In the genomic region with DNA sequence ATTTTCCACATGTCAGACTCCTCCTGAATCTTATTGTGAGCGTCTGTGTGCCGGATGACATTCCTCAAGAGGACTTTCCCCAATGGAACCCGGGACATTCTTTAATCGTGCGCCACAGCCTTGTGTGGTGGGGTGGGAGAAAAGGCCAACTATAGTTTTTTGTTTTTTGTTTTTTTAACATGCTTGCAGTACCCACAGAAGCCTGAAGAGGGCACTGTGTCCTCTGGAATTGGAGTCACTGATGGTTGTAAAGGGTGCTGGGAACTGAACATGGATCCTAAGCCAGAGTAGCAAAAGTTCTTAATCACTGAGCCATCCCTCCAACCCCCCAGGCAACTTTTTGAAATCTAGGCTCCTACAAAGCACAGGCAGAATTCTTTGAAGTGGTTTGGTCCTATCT, we compare ENCODE assay signal across 20 mouse cellular contexts. TPM values are rescaled to one million over a fixed set of nuclear protein-coding genes. Genes with fewer than 3 reads are reported as not detected.
DNase-seq lines count a peak whose midpoint lies in the region; ATAC-seq and TF ChIP-seq lines count a peak whose summit lies in the region.
"Had no signal": no experiment of that assay in that cellular context is flagged by ENCODE, and none has a peak within 500 bp of the region (broad histone marks: within the 10 kb centered on the region; RNA-seq: fewer than 3 reads in every experiment).

No protein-coding gene starts in this region.

- no peak for ATAC-seq in liver, embryonic 14.5 days (ENCODE audit: insufficient read depth)
- no peak for ATAC-seq in liver, embryonic 11.5 days (replicated peaks; ENCODE audit: low FRiP score)
- ATAC-seq: activated CD4-positive, CD25-positive, alpha-beta regulatory T cell, adult 4 months; CD4-positive, CD25-positive, alpha-beta regulatory T cell, adult 4 months; forebrain, embryonic 15.5 days; liver, embryonic 12.5 days; midbrain, embryonic 13.5 days had no signal

- no peak overlapping the region for H3K9ac ChIP-seq in liver, embryonic 14.5 days (replicated peaks)
- no peak overlapping the region for H3K9ac ChIP-seq in liver, embryonic 11.5 days (ENCODE audit: low read depth, low read length)
- H3K9ac ChIP-seq: forebrain, embryonic 15.5 days; liver, embryonic 12.5 days; midbrain, embryonic 13.5 days had no signal

- no peak overlapping the region for H3K4me2 ChIP-seq in liver, embryonic 14.5 days (ENCODE audit: low read depth)
- H3K4me2 ChIP-seq in liver, embryonic 11.5 days: no peak overlapping the region
- H3K4me2 ChIP-seq: forebrain, embryonic 15.5 days; liver, embryonic 12.5 days; midbrain, embryonic 13.5 days had no signal

- no peak for DNase-seq in gastrocnemius, adult 2 months
- no peak for DNase-seq in gastrocnemius, postnatal 36 days
- no peak for DNase-seq in liver, embryonic 14.5 days (ENCODE audit: low read depth in 3 of 3, low spot score in 3 of 3)
- no peak for DNase-seq in liver, embryonic 11.5 days (ENCODE audit: low spot score)
- DNase-seq in ES-CJ7 (ENCODE audit: low read depth, low spot score): peak; percentile 20
- peak; percentile 11 for DNase-seq in induced T-regulatory cell, adult 2 months (ENCODE audit: low read depth)
- DNase-seq in urinary bladder, postnatal 4 days (ENCODE audit: low spot score in 2 of 2): no peak
- no peak for DNase-seq in embryo, embryonic 11 days
- DNase-seq: adrenal gland, postnatal 14 days; cerebellum, adult 11-12 months; cerebellum, postnatal 14 days; kidney, postnatal 10 days had no signal

- WGBS in liver, embryonic 14.5 days (ENCODE audit: insufficient replicate concordance): 76% methylated on average over 5 of the region's 5 CpGs
- 94% methylated on average over 5 of the region's 5 CpGs for WGBS in liver, embryonic 11.5 days

- peak; percentile 53 for TF ChIP-seq CTCF in gastrocnemius, adult 2 months (IDR thresholded peaks at IDR 0.05)
- peak; percentile 47 for TF ChIP-seq CTCF in liver, embryonic 14.5 days (IDR thresholded peaks at IDR 0.05; ENCODE audit: low read depth)

- H3K4me3 ChIP-seq in gastrocnemius, adult 2 months: no peak overlapping the region
- no peak overlapping the region for H3K4me3 ChIP-seq in liver, embryonic 14.5 days (ENCODE audit: insufficient read depth in 1 of 2, low read depth in 2 of 2, low read length in 2 of 2)
- no peak overlapping the region for H3K4me3 ChIP-seq in liver, embryonic 11.5 days (ENCODE audit: low read depth, low read length)
- H3K4me3 ChIP-seq: forebrain, embryonic 15.5 days; heart, embryonic 10.5 days; limb, embryonic 10.5 days; liver, embryonic 12.5 days; midbrain, embryonic 13.5 days; myocyte had no signal

- H3K36me3 ChIP-seq in liver, embryonic 14.5 days (replicated peaks; ENCODE audit: control insufficient read depth, insufficient read depth, low read depth): no peaks in the 10 kb centered on the region
- H3K36me3 ChIP-seq in liver, embryonic 11.5 days (ENCODE audit: control insufficient read depth, insufficient read depth, low read length): no peaks in the 10 kb centered on the region; the same call in 1 of the 2 replicates
- H3K36me3 ChIP-seq: forebrain, embryonic 15.5 days; limb, embryonic 10.5 days; midbrain, embryonic 13.5 days had no signal

- H3K27me3 ChIP-seq in liver, embryonic 14.5 days (ENCODE audit: control insufficient read depth, insufficient read depth, low read length): no peaks in the 10 kb centered on the region
- H3K27me3 ChIP-seq in liver, embryonic 11.5 days (replicated peaks; ENCODE audit: control insufficient read depth, insufficient read depth, low read length): no peaks in the 10 kb centered on the region
- H3K27me3 ChIP-seq: forebrain, embryonic 15.5 days; liver, embryonic 12.5 days; midbrain, embryonic 13.5 days had no signal

- peak overlapping the region; percentile 79 for H3K27ac ChIP-seq in gastrocnemius, adult 2 months
- no peak overlapping the region for H3K27ac ChIP-seq in liver, embryonic 14.5 days
- no peak overlapping the region for H3K27ac ChIP-seq in liver, embryonic 11.5 days (ENCODE audit: low read depth, low read length)
- H3K27ac ChIP-seq: forebrain, embryonic 15.5 days; heart, embryonic 10.5 days; limb, embryonic 10.5 days; liver, embryonic 12.5 days; midbrain, embryonic 13.5 days had no signal

- TF ChIP-seq EP300 in liver, embryonic 14.5 days (IDR thresholded peaks at IDR 0.05; ENCODE audit: low read depth): no peak

- H3K4me1 ChIP-seq in liver, embryonic 14.5 days (replicated peaks; ENCODE audit: control insufficient read depth in 2 of 2, insufficient read depth in 2 of 2, low read length in 1 of 2): no peaks in the 10 kb centered on the region
- no peaks in the 10 kb centered on the region for H3K4me1 ChIP-seq in liver, embryonic 11.5 days (replicated peaks; ENCODE audit: control insufficient read depth, insufficient read depth, low read length)
- H3K4me1 ChIP-seq: limb, embryonic 10.5 days; liver, embryonic 12.5 days; midbrain, embryonic 13.5 days had no signal

- intact Hi-C loops in gastrocnemius, adult 2 months (cut with DNase I): no loop called here
- intact Hi-C loops in gastrocnemius, postnatal 36 days (cut with DNase I): no loop called here

- H3K9me3 ChIP-seq in liver, embryonic 14.5 days (ENCODE audit: control insufficient read depth, low read length): peaks cover 3% of the 10 kb centered on the region
- H3K9me3 ChIP-seq in liver, embryonic 11.5 days (ENCODE audit: control insufficient read depth, low read length): peaks cover 6% of the 10 kb centered on the region; the same call in 1 of the 2 replicates
- H3K9me3 ChIP-seq: forebrain, embryonic 15.5 days; limb, embryonic 10.5 days had no signal

RNA-seq across cellular contexts. Expression of a gene that starts 34.8 kb away (rescaled TPM):
- total RNA-seq in gastrocnemius, adult 2 months (2021): 10 to 100 TPM; 46.4 to 46.9 TPM
- total RNA-seq in gastrocnemius, postnatal 36 days (2021): 10 to 100 TPM; 61.5 to 63.0 TPM
- polyA plus RNA-seq in liver, embryonic 14.5 days (2012; rRNA removed): 3.5 and 4.8 TPM in 2 replicates
- polyA plus RNA-seq in liver, embryonic 14.5 days (2014; fragmentation: Nextera tagmentation; extraction: Ambion mirVana): 5.6 and 6.7 TPM in 2 replicates
- 25.6 and 25.9 TPM in 2 replicates for polyA plus RNA-seq in liver, embryonic 11.5 days (2014; fragmentation: Nextera tagmentation; extraction: Ambion mirVana)

Comparison
In these comparisons a context has a peak if more than half of its experiments do, and no peak if none do; other contexts are left out.
1. DNase-seq: peak in ES-CJ7 (single experiment) and induced T-regulatory cell, adult 2 months (single experiment); none in gastrocnemius, adult 2 months (single experiment), gastrocnemius, postnatal 36 days (0 of 2), liver, embryonic 14.5 days (0 of 3), liver, embryonic 11.5 days (single experiment), urinary bladder, postnatal 4 days (0 of 2) and embryo, embryonic 11 days (single experiment).